Mouse (Mus musculus): ENCODE measurements around the gene Ppm1h. TPM values are rescaled to one million over a fixed set of nuclear protein-coding genes. Genes with fewer than 3 reads are reported as not detected.

The Ppm1h gene
- polyA plus RNA-seq, 1 experiment from 2014 or later: 1.8 TPM

DNA sequence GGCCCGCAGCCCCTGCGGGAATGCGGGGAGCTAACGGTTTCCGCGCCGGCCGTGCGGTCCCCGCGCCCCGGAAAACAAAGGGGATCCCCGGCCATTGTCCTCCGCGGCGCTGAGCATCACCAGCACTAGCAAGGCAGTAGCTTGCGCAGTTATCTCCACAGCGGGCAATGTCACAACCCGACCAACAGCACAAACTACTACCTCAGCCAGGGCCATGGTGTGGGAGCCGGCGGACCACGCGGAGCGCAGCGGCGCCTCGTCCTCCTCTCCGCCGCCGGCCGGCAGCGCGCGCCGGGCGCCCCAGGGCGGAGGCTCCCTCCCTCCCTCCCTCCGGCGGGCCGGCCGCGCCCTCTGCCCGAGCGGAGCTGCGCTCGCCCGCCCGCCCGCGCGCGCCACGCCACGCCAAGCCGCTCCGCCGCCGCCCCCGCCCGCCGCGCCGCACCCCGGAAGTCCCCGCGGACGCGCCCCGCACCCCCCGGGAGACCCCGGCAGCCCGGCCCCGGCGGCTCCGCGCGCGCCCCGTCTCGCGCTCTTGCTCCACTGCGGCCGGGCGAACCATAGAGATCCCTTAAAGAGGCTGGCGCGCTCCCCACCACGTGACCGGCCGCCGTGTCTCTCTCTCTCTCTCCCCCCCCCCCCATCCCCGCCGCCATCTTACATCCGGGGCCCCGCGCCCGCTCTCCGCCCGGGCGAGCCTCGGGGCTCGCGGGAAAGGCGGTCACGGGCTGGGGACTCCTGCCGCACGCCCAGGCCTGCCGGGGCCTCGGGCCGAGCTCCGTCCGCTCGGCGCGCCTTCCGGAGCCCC, 307.2 kb downstream of the Ppm1h start:
- Histone ChIP-seq H3K4me3 (ENCODE audit: low read depth, low read length) (peak overlapping the region; percentile 95), H3K4me1 (replicated peaks; ENCODE audit: control insufficient read depth, insufficient read depth, low read length) (peaks cover 19% of the 10 kb centered on the region), H3K36me3 (ENCODE audit: control insufficient read depth, insufficient read depth, low read length) (peaks cover 7% of the 10 kb centered on the region), H3K27ac (ENCODE audit: low read depth, low read length) (peak overlapping the region; percentile 99), H3K9ac (ENCODE audit: low read depth, low read length) (peak overlapping the region; percentile 100), H3K9me3 (ENCODE audit: control insufficient read depth, low read length) (no peaks in the 10 kb centered on the region), H3K4me2 (peak overlapping the region; percentile 87), H3K27me3 (replicated peaks; ENCODE audit: control insufficient read depth, insufficient read depth, low read length) (no peaks in the 10 kb centered on the region)
- under 1% methylated on average over 60 of the region's 115 CpGs for WGBS
- ATAC-seq (replicated peaks; ENCODE audit: low FRiP score): peak; percentile 86
- DNase-seq (ENCODE audit: low spot score): peak; percentile 85

DNA sequence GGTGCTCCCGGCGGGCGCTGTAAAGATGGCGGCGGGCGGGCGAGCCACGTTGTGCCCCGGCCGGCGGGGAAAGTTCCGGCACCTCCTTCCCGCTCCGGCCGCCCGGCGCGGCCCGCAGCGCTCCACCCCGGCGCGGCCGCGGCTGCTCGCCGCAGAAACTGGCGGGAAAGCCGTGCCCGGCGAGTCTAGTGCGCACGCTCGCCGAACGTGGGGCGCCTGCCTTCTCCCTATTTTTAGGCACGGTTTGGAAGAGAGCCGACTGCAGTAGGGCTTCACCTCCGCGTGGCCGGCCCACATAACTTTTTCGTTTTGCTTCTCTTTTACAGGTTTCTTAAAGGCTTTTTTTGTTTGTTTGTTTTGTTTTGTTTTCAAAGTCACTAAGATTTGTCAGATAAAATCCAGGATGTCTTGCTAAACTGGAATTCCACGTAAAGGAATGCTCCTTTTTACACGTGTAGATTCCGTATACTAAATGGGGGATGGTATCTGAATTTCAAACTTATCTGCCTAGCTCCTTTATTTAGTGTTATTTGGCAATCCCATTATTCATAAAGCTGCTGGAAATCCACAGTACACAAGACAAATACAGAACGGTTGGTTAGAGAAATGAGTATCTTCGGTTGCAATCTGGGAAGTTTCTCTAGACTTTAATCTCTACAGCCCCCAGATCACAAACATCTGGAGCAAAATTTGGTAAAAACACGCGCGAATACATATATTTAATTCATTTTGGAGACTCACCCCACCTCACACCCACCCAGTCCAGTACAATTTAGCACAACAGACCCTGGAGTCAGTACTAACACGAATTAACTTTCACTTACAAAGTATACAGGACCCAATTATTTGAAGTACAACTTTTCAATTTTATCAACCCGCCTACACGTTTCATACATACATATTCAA, 308.0 kb downstream of the Ppm1h start:
- peaks cover 19% of the 10 kb centered on the region for H3K4me1 ChIP-seq (replicated peaks; ENCODE audit: control insufficient read depth, insufficient read depth, low read length)

DNA sequence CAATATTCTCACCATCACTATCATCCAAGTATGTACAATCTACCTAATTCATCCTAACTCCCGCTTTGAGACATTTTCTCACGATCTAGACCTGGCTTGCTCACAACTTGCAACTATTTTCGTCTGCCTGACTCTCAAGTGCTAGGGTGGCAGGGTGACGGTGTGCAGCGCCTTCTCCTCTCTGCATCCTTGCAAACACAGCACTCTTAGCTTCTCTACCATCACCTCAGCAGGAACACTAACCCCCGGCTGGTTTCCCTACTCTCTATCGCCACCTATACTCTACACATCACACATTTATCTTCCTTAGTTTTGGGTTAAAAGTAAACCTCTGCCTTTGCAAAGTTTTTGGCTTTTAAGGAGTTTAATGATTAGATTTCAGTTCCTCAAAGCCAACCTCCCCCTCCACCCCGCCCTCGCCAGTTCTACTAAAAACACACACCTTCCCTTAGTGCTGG, 309.1 kb downstream of the Ppm1h start:
- Histone ChIP-seq H3K9ac (ENCODE audit: low read depth, low read length) (no peak overlapping the region), H3K4me1 (replicated peaks; ENCODE audit: control insufficient read depth, insufficient read depth, low read length) (peaks cover 19% of the 10 kb centered on the region), H3K36me3 (ENCODE audit: control insufficient read depth, insufficient read depth, low read length) (no peaks in the 10 kb centered on the region), H3K27ac (ENCODE audit: low read depth, low read length) (no peak overlapping the region), H3K9me3 (ENCODE audit: control insufficient read depth, low read length) (no peaks in the 10 kb centered on the region), H3K4me3 (ENCODE audit: low read depth, low read length) (no peak overlapping the region), H3K4me2 (peak overlapping the region; percentile 31), H3K27me3 (replicated peaks; ENCODE audit: control insufficient read depth, insufficient read depth, low read length) (no peaks in the 10 kb centered on the region)
- DNase-seq (ENCODE audit: low spot score): no peak
- WGBS: 25% methylated on average over 9 of the region's 9 CpGs
- ATAC-seq (replicated peaks; ENCODE audit: low FRiP score): no peak

More for the DNA sequence above, 308.0 kb downstream of the Ppm1h start:
- DNase-seq (ENCODE audit: low spot score) (no peak), ATAC-seq (replicated peaks; ENCODE audit: low FRiP score) (peak; percentile 81)
- Histone ChIP-seq H3K9me3 (ENCODE audit: control insufficient read depth, low read length) (no peaks in the 10 kb centered on the region), H3K27ac (ENCODE audit: low read depth, low read length) (peak overlapping the region; percentile 99), H3K9ac (ENCODE audit: low read depth, low read length) (peak overlapping the region; percentile 100), H3K4me2 (peak overlapping the region; percentile 87), H3K4me3 (ENCODE audit: low read depth, low read length) (peak overlapping the region; percentile 95), H3K36me3 (ENCODE audit: control insufficient read depth, insufficient read depth, low read length) (peaks cover under 1% of the 10 kb centered on the region; the same call in 1 of the 2 replicates), H3K27me3 (replicated peaks; ENCODE audit: control insufficient read depth, insufficient read depth, low read length) (no peaks in the 10 kb centered on the region)
- WGBS: 8% methylated on average over 54 of the region's 54 CpGs

DNA sequence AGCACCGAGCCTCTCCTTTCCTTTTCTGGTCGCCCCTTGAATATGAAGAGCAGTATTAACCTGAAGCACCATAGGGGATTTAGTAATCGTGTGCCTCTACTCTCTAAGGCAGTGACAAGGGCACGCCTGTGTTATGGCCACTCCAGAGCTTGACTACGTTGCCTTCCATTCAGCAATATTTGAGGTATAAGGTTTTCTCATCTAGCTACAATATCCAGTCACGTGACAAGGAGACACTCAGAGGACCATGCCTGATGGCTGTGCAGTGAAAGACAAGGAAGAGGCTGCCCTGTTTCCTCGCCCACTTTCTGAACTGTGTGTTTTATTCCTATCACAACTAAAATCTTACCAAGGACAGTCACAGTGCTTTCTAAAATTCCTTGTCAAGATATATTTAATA, 309.8 kb downstream of the Ppm1h start:
- 0 out of 2 replicates have a peak, but pooled peaks cover under 1% of the 10 kb centered on the region for H3K36me3 ChIP-seq (ENCODE audit: control insufficient read depth, insufficient read depth, low read length)
- no peak overlapping the region; the same call in 1 of the 2 replicates for H3K4me2 ChIP-seq
- H3K27ac ChIP-seq (ENCODE audit: low read depth, low read length): no peak overlapping the region
- no peak overlapping the region for H3K9ac ChIP-seq (ENCODE audit: low read depth, low read length)
- H3K4me1 ChIP-seq (replicated peaks; ENCODE audit: control insufficient read depth, insufficient read depth, low read length): peaks cover 14% of the 10 kb centered on the region
- WGBS: 73% methylated on average over 7 of the region's 7 CpGs
- H3K27me3 ChIP-seq (replicated peaks; ENCODE audit: control insufficient read depth, insufficient read depth, low read length): no peaks in the 10 kb centered on the region
- H3K9me3 ChIP-seq (ENCODE audit: control insufficient read depth, low read length): no peaks in the 10 kb centered on the region
- no peak for DNase-seq (ENCODE audit: low spot score)
- no peak overlapping the region for H3K4me3 ChIP-seq (ENCODE audit: low read depth, low read length)
- ATAC-seq (replicated peaks; ENCODE audit: low FRiP score): no peak

DNA sequence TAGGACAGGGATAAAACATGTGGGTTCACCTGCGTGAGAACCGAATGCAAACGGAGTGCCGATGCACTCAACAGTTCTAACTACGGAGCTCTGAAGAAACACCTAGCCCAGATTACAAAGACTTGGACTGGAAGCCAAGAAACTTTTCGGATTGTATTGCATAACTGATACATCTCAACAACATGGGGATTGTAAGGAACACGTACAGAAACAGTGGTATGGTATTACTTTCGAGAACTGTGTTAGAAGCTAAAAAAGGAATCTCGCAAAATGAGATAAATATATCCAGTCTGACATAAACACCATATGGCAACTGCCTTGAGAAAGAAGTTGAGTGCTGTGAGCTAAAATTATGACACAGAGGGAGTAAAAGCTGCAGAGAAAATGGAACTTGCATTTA, 311.4 kb downstream of the Ppm1h start:
- Histone ChIP-seq H3K4me2 (no peak overlapping the region), H3K9ac (ENCODE audit: low read depth, low read length) (no peak overlapping the region)
- WGBS: 90% methylated on average over 9 of the region's 9 CpGs

DNA sequence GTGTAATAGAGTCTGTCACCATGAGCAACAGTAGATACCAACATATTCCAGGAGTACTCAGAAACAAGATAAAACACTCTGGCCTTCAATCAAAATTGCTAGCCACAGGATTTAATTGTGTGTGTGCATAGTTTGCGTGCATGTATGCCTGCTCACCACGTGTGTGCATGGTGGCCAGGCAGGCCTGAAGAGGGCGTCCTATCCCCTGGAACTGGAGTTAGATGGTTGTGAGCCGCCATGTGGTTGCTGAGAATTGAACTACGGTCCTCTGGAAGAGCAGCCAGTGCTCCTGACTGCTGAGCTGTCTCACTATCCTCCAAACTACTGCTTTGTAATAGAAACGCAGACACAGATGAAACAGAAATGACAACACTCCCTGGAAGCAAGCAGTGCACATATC, 312.0 kb downstream of the Ppm1h start:
- no peak overlapping the region for H3K4me2 ChIP-seq
- no peak overlapping the region for H3K4me3 ChIP-seq (ENCODE audit: low read depth, low read length)
- 96% methylated on average over 6 of the region's 6 CpGs for WGBS
- ATAC-seq (replicated peaks; ENCODE audit: low FRiP score) (no peak), DNase-seq (ENCODE audit: low spot score) (no peak)
- H3K9ac ChIP-seq (ENCODE audit: low read depth, low read length): no peak overlapping the region
- H3K4me1 ChIP-seq (replicated peaks; ENCODE audit: control insufficient read depth, insufficient read depth, low read length): peaks cover 8% of the 10 kb centered on the region; the same call in 1 of the 2 replicates
- 0 out of 2 replicates have a peak, but pooled peaks cover 2% of the 10 kb centered on the region for H3K36me3 ChIP-seq (ENCODE audit: control insufficient read depth, insufficient read depth, low read length)
- no peak overlapping the region for H3K27ac ChIP-seq (ENCODE audit: low read depth, low read length)
- no peaks in the 10 kb centered on the region for H3K9me3 ChIP-seq (ENCODE audit: control insufficient read depth, low read length)
- no peaks in the 10 kb centered on the region for H3K27me3 ChIP-seq (replicated peaks; ENCODE audit: control insufficient read depth, insufficient read depth, low read length)

More for the DNA sequence above, 311.4 kb downstream of the Ppm1h start:
- Histone ChIP-seq H3K9me3 (ENCODE audit: control insufficient read depth, low read length) (no peaks in the 10 kb centered on the region), H3K27me3 (replicated peaks; ENCODE audit: control insufficient read depth, insufficient read depth, low read length) (no peaks in the 10 kb centered on the region), H3K4me1 (replicated peaks; ENCODE audit: control insufficient read depth, insufficient read depth, low read length) (peaks cover 8% of the 10 kb centered on the region; the same call in 1 of the 2 replicates), H3K36me3 (ENCODE audit: control insufficient read depth, insufficient read depth, low read length) (0 out of 2 replicates have a peak, but pooled peaks cover 2% of the 10 kb centered on the region), H3K27ac (ENCODE audit: low read depth, low read length) (no peak overlapping the region), H3K4me3 (ENCODE audit: low read depth, low read length) (no peak overlapping the region)
- DNase-seq (ENCODE audit: low spot score): no peak
- no peak for ATAC-seq (replicated peaks; ENCODE audit: low FRiP score)

DNA sequence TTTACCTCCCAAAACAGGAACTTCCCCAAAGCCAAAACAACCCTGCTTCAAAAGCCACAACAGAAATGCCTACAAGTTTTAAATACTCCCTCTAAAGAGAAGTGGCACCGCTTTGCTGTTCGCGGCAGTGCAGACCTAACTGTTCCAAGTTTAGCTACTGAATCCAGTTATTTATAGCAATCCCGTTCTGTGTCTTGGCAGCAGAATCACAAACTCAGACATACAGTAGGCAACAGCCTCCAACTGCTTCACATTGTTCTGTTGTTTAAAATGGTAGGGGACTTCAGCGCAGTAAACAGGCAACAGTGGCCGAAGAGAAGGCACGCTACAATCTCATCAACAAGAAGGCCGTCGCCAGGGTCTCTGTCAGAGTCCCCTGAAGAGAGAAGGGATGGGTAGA, 312.5 kb downstream of the Ppm1h start:
- no peak overlapping the region for H3K27ac ChIP-seq (ENCODE audit: low read depth, low read length)
- no peaks in the 10 kb centered on the region for H3K27me3 ChIP-seq (replicated peaks; ENCODE audit: control insufficient read depth, insufficient read depth, low read length)
- H3K4me2 ChIP-seq: no peak overlapping the region
- 87% methylated on average over 9 of the region's 9 CpGs for WGBS
- no peaks in the 10 kb centered on the region for H3K9me3 ChIP-seq (ENCODE audit: control insufficient read depth, low read length)
- H3K9ac ChIP-seq (ENCODE audit: low read depth, low read length): no peak overlapping the region
- ATAC-seq (replicated peaks; ENCODE audit: low FRiP score) (no peak), DNase-seq (ENCODE audit: low spot score) (no peak)
- H3K36me3 ChIP-seq (ENCODE audit: control insufficient read depth, insufficient read depth, low read length): peaks cover 5% of the 10 kb centered on the region; the same call in 1 of the 2 replicates
- H3K4me3 ChIP-seq (ENCODE audit: low read depth, low read length): no peak overlapping the region
- peaks cover 8% of the 10 kb centered on the region; the same call in 1 of the 2 replicates for H3K4me1 ChIP-seq (replicated peaks; ENCODE audit: control insufficient read depth, insufficient read depth, low read length)

DNA sequence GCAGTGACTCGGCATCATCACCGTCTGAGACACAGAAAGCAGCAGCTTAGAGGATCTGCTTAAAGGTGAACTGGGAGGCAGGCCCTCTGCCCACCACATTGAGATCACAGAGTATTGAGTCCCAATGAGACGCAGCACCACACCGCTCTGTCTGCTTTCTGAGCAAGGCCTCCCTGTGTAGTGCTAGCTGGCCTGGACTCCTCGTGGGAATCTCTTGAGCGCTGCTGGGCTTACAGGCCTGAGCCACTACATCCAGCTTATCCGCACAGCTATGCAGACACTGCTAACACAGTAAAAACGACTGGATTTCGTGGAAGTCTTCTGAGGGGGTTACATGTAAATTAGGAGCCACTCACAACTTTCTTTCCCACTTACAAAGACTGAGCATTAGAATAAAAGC, 313.1 kb downstream of the Ppm1h start:
- WGBS: 82% methylated on average over 9 of the region's 9 CpGs
- Histone ChIP-seq H3K9ac (ENCODE audit: low read depth, low read length) (no peak overlapping the region), H3K27me3 (replicated peaks; ENCODE audit: control insufficient read depth, insufficient read depth, low read length) (no peaks in the 10 kb centered on the region), H3K4me3 (ENCODE audit: low read depth, low read length) (no peak overlapping the region), H3K27ac (ENCODE audit: low read depth, low read length) (no peak overlapping the region), H3K36me3 (ENCODE audit: control insufficient read depth, insufficient read depth, low read length) (peaks cover 11% of the 10 kb centered on the region; the same call in 1 of the 2 replicates), H3K4me2 (no peak overlapping the region), H3K9me3 (ENCODE audit: control insufficient read depth, low read length) (no peaks in the 10 kb centered on the region), H3K4me1 (replicated peaks; ENCODE audit: control insufficient read depth, insufficient read depth, low read length) (peaks cover 8% of the 10 kb centered on the region; the same call in 1 of the 2 replicates)
- DNase-seq (ENCODE audit: low spot score): no peak
- no peak for ATAC-seq (replicated peaks; ENCODE audit: low FRiP score)
